Comparison of ENCODE assay signal across 8 mouse cellular contexts in genomic region chr4:86911576-86912341, GRCm38 (mm10). TPM values are rescaled to one million over a fixed set of nuclear protein-coding genes. Genes with fewer than 3 reads are reported as not detected.
DNase-seq lines count a peak whose midpoint lies in the region; ATAC-seq lines count a peak whose summit lies in the region.

No protein-coding gene starts in this region.

- no peaks in the 10 kb centered on the region for H3K27me3 ChIP-seq in kidney, embryonic 16.5 days (ENCODE audit: insufficient read depth, low read length)
- no peaks in the 10 kb centered on the region for H3K27me3 ChIP-seq in liver, embryonic 16.5 days (ENCODE audit: control insufficient read depth, insufficient read depth, low read depth, low read length)

- peaks cover 10% of the 10 kb centered on the region for H3K4me1 ChIP-seq in kidney, embryonic 16.5 days (ENCODE audit: insufficient read depth, low read length)
- no peaks in the 10 kb centered on the region for H3K4me1 ChIP-seq in liver, embryonic 16.5 days (ENCODE audit: control insufficient read depth, low read depth, low read length)

- 22% methylated on average over 18 of the region's 18 CpGs for WGBS in kidney, embryonic 16.5 days
- WGBS in liver, embryonic 16.5 days (ENCODE audit: insufficient replicate concordance): 54% methylated on average over 18 of the region's 18 CpGs

- 0 out of 2 replicates have a peak, but pooled peaks cover 6% of the 10 kb centered on the region for H3K9me3 ChIP-seq in kidney, embryonic 16.5 days (ENCODE audit: low read length)
- no peaks in the 10 kb centered on the region for H3K9me3 ChIP-seq in liver, embryonic 16.5 days (replicated peaks; ENCODE audit: control insufficient read depth, low read length)

- H3K36me3 ChIP-seq in kidney, embryonic 16.5 days (ENCODE audit: insufficient read depth, low read length): 0 out of 2 replicates have a peak, but pooled peaks cover 5% of the 10 kb centered on the region
- H3K36me3 ChIP-seq in liver, embryonic 16.5 days (ENCODE audit: control insufficient read depth, insufficient read depth): no peaks in the 10 kb centered on the region

- peak; percentile 65 for ATAC-seq in kidney, embryonic 16.5 days (ENCODE audit: low FRiP score, low TSS enrichment)
- ATAC-seq in liver, embryonic 16.5 days (ENCODE audit: low read depth): peak; percentile 21; the same call in 1 of the 2 replicates

- H3K4me2 ChIP-seq in kidney, embryonic 16.5 days (replicated peaks; ENCODE audit: low read depth, low read length): peak overlapping the region; percentile 24; the same call in 1 of the 2 replicates
- no peak overlapping the region for H3K4me2 ChIP-seq in liver, embryonic 16.5 days (ENCODE audit: low read depth, low read length)

- H3K27ac ChIP-seq in kidney, embryonic 16.5 days (ENCODE audit: low read length): no peak overlapping the region
- H3K27ac ChIP-seq in liver, embryonic 16.5 days (ENCODE audit: low read length): no peak overlapping the region

- no peak overlapping the region for H3K4me3 ChIP-seq in kidney, embryonic 16.5 days (ENCODE audit: low read length)
- H3K4me3 ChIP-seq in liver, embryonic 16.5 days (ENCODE audit: low read depth, low read length): no peak overlapping the region

- no peak for DNase-seq in kidney, adult 11 months
- DNase-seq in R1 (ENCODE audit: low read depth, low spot score): peak; percentile 94
- peak; percentile 61 for DNase-seq in forelimb bud, embryonic 11.5 days (ENCODE audit: low read depth, low spot score)
- DNase-seq in right cerebral cortex, postnatal 10 days (ENCODE audit: low spot score in 2 of 2): no peak
- DNase-seq in layer of hippocampus, adult 11-12 months (ENCODE audit: low spot score): no peak
- DNase-seq in testis, postnatal 10 days (ENCODE audit: low spot score): no peak

- peak overlapping the region; percentile 44 for H3K9ac ChIP-seq in kidney, embryonic 16.5 days (replicated peaks; ENCODE audit: low read length)
- no peak overlapping the region for H3K9ac ChIP-seq in liver, embryonic 16.5 days (ENCODE audit: low read depth, low read length)

RNA-seq across cellular contexts. Expression of gene Acer2, which starts 37.6 kb away (rescaled TPM):
- 40.6 and 42.3 TPM in 2 replicates for polyA plus RNA-seq in kidney, embryonic 16.5 days (2015; fragmentation: Nextera tagmentation; extraction: Ambion mirVana)
- 7.9 and 10.1 TPM in 2 replicates for polyA plus RNA-seq in liver, embryonic 16.5 days (2015; fragmentation: Nextera tagmentation; extraction: Ambion mirVana)

RNA-seq across cellular contexts. Expression of gene Rps6, which starts 54.5 kb away (rescaled TPM):
- 606 and 725 TPM in 2 replicates for polyA plus RNA-seq in kidney, embryonic 16.5 days (2015; fragmentation: Nextera tagmentation; extraction: Ambion mirVana)
- polyA plus RNA-seq in liver, embryonic 16.5 days (2015; fragmentation: Nextera tagmentation; extraction: Ambion mirVana): 367 and 434 TPM in 2 replicates

Comparison
In these comparisons a context has a peak if more than half of its experiments do, and no peak if none do; other contexts are left out.
1. DNase-seq: peak in R1 (single experiment) and forelimb bud, embryonic 11.5 days (single experiment); none in kidney, adult 11 months (single experiment), right cerebral cortex, postnatal 10 days (0 of 2), layer of hippocampus, adult 11-12 months (single experiment) and testis, postnatal 10 days (single experiment).